Mouse (Mus musculus) liver, embryonic 11.5 days (tissue): ENCODE results near the gene Csf2rb2. TPM values are rescaled to one million over a fixed set of nuclear protein-coding genes. Genes with fewer than 3 reads are reported as not detected.
"Not testable (repeated sequence)": the region's sequence is repeated elsewhere in the genome, so short reads cannot be mapped to it uniquely, and the experiment has no call there.

Source experiments
- ATAC-seq: fragments of 200-750 bp; cut with Nextera tagmentation; replicated peaks from 2 replicates; pipeline ENCODE4 v1.8.0; 2017; ENCODE audit warnings: moderate number of reproducible peaks, mild to moderate bottlenecking, moderate TSS enrichment, moderate library complexity; ENCODE audit not compliant: low FRiP score
- DNase-seq: peaks from one replicate; pipeline ENCODE4 v3.0.0-alpha.2; 2017; ENCODE audit warnings: low spot score
- H3K27ac ChIP-seq: fragments of 300-500 bp; sonication (generic); 2 replicates; pipeline ENCODE4 v1.5.1; 2014; ENCODE audit warnings: mild to moderate bottlenecking, low read depth, low read length, control low read depth
- H3K27me3 ChIP-seq: fragments of 300-500 bp; sonication (generic); replicated peaks from 2 replicates; pipeline ENCODE4 v1.6.1; 2014; ENCODE audit warnings: low read length, mixed read lengths; ENCODE audit not compliant: control insufficient read depth, insufficient read depth
- H3K36me3 ChIP-seq: fragments of 300-500 bp; sonication (generic); 2 replicates; pipeline ENCODE4 v1.6.1; 2014; ENCODE audit warnings: mild to moderate bottlenecking, low read length, moderate library complexity, mixed read lengths; ENCODE audit not compliant: control insufficient read depth, insufficient read depth
- H3K4me1 ChIP-seq: fragments of 300-500 bp; sonication (generic); replicated peaks from 2 replicates; pipeline ENCODE4 v1.6.1; 2014; ENCODE audit warnings: low read length, mixed read lengths; ENCODE audit not compliant: control insufficient read depth, insufficient read depth
- H3K4me2 ChIP-seq: fragments of 300-500 bp; sonication (generic); 2 replicates; pipeline ENCODE4 v1.6.1; 2014; ENCODE audit warnings: mild to moderate bottlenecking, control low read depth, moderate library complexity
- H3K4me3 ChIP-seq: fragments of 300-500 bp; sonication (generic); 2 replicates; pipeline ENCODE4 v1.5.1; 2014; ENCODE audit warnings: low read depth, low read length, control low read depth
- H3K9ac ChIP-seq: fragments of 300-500 bp; sonication (generic); 2 replicates; pipeline ENCODE4 v1.6.1; 2014; ENCODE audit warnings: low read depth, low read length, control low read depth
- H3K9me3 ChIP-seq: fragments of 300-500 bp; sonication (generic); 2 replicates; pipeline ENCODE4 v1.6.1; 2016; ENCODE audit warnings: low read length, inconsistent platforms, mixed read lengths; ENCODE audit not compliant: control insufficient read depth
- WGBS: fragments of 180-500 bp; shearing (Covaris S2); extraction: QIAGEN DNeasy Blood & Tissue Kit; methylation state at CpG from one replicate; pipeline ENCODE4 v1.1.7; 2014; 5-methylcytosine and 5-hydroxymethylcytosine counted together
- polyA plus RNA-seq: library from polyadenylated mRNA; unstranded; fragments of >200 nt; fragmentation: Nextera tagmentation; extraction: Ambion mirVana; gene quantifications from 2 replicates; pipeline ENCODE4 v1.2.1, GENCODE M21; 2014

The Csf2rb2 gene
- polyA plus RNA-seq, 1 experiment from 2014 or later: 1.5 TPM

GRCm38 (mm10) chr15:78324294-78324693 lies 18.8 kb upstream of the Csf2rb2 start:
- H3K9ac ChIP-seq: no peak overlapping the region
- no peaks in the 10 kb centered on the region for H3K9me3 ChIP-seq
- no peak overlapping the region for H3K4me3 ChIP-seq
- H3K4me1 ChIP-seq: peaks cover 6% of the 10 kb centered on the region
- DNase-seq (no peak), ATAC-seq (no peak)
- H3K4me2 ChIP-seq: no peak overlapping the region
- no peaks in the 10 kb centered on the region for H3K27me3 ChIP-seq
- H3K27ac ChIP-seq: no peak overlapping the region
- no peaks in the 10 kb centered on the region for H3K36me3 ChIP-seq
- WGBS: 56% methylated on average over 2 of the region's 2 CpGs

- ATAC-seq (no peak), DNase-seq (no peak)
- Histone ChIP-seq H3K4me3 (no peak overlapping the region), H3K36me3 (no peaks in the 10 kb centered on the region), H3K9me3 (no peaks in the 10 kb centered on the region), H3K27ac (no peak overlapping the region), H3K27me3 (no peaks in the 10 kb centered on the region), H3K4me2 (no peak overlapping the region), H3K9ac (no peak overlapping the region), H3K4me1 (peaks cover 6% of the 10 kb centered on the region)
- WGBS: 55% methylated on average over 1 of the region's 1 CpGs
These were observed 17.8 kb upstream of the Csf2rb2 start for GRCm38 (mm10) chr15:78323366-78323765.

GRCm38 (mm10) chr15:78320825-78321496 lies 15.4 kb upstream of the Csf2rb2 start:
- no peaks in the 10 kb centered on the region for H3K9me3 ChIP-seq
- 9% methylated on average over 5 of the region's 5 CpGs for WGBS
- ATAC-seq: peak; percentile 52; the same call in 1 of the 2 replicates

GRCm38 (mm10) chr15:78318338-78319171 lies 13.0 kb upstream of the Csf2rb2 start:
- H3K36me3 ChIP-seq, H3K27me3 ChIP-seq, H3K4me3 ChIP-seq, DNase-seq, H3K27ac ChIP-seq, H3K9me3 ChIP-seq, H3K4me2 ChIP-seq, H3K9ac ChIP-seq, H3K4me1 ChIP-seq: not testable (repeated sequence)
- ATAC-seq: peak; percentile 75
- WGBS: 40% methylated on average over 2 of the region's 2 CpGs

More at GRCm38 (mm10) chr15:78320825-78321496, 15.4 kb upstream of the Csf2rb2 start:
- Histone ChIP-seq H3K9ac (no peak overlapping the region), H3K27ac (no peak overlapping the region), H3K4me1 (peaks cover 8% of the 10 kb centered on the region), H3K4me3 (no peak overlapping the region), H3K36me3 (no peaks in the 10 kb centered on the region), H3K27me3 (no peaks in the 10 kb centered on the region), H3K4me2 (no peak overlapping the region)
- DNase-seq: peak; percentile 66

- not testable (repeated sequence) for H3K9ac ChIP-seq, H3K4me1 ChIP-seq, H3K36me3 ChIP-seq, ATAC-seq, H3K4me3 ChIP-seq, DNase-seq, H3K9me3 ChIP-seq, H3K27ac ChIP-seq, H3K4me2 ChIP-seq
- WGBS: 82% methylated on average over 5 of the region's 5 CpGs
- H3K27me3 ChIP-seq: peaks cover 11% of the 10 kb centered on the region; the same call in 1 of the 2 replicates
These were observed 8.1 kb upstream of the Csf2rb2 start for GRCm38 (mm10) chr15:78313659-78314058.

- not testable (repeated sequence) for H3K4me3 ChIP-seq, H3K9ac ChIP-seq, H3K27ac ChIP-seq, H3K4me2 ChIP-seq, H3K9me3 ChIP-seq, H3K36me3 ChIP-seq, H3K4me1 ChIP-seq, DNase-seq
- peak; percentile 88 for ATAC-seq
- peaks cover 11% of the 10 kb centered on the region; the same call in 1 of the 2 replicates for H3K27me3 ChIP-seq
- 30% methylated on average over 4 of the region's 4 CpGs for WGBS
These were observed 7.1 kb upstream of the Csf2rb2 start for GRCm38 (mm10) chr15:78312421-78313233.

- no peak for ATAC-seq
- DNase-seq: no peak
- no peak overlapping the region for H3K4me3 ChIP-seq
- peaks cover 11% of the 10 kb centered on the region; the same call in 1 of the 2 replicates for H3K27me3 ChIP-seq
- no peaks in the 10 kb centered on the region for H3K9me3 ChIP-seq
- H3K36me3 ChIP-seq: no peaks in the 10 kb centered on the region
- 77% methylated on average over 4 of the region's 4 CpGs for WGBS
- 0 out of 2 replicates have a peak, but pooled peaks cover 3% of the 10 kb centered on the region for H3K4me1 ChIP-seq
- H3K4me2 ChIP-seq: no peak overlapping the region
- no peak overlapping the region for H3K27ac ChIP-seq
- H3K9ac ChIP-seq: no peak overlapping the region
These were observed 5.5 kb upstream of the Csf2rb2 start for GRCm38 (mm10) chr15:78310971-78311370.

GRCm38 (mm10) chr15:78309865-78310264 lies 4.3 kb upstream of the Csf2rb2 start:
- no peak for ATAC-seq
- 30% methylated on average over 5 of the region's 5 CpGs for WGBS
- peaks cover 12% of the 10 kb centered on the region for H3K27me3 ChIP-seq
- no peaks in the 10 kb centered on the region for H3K36me3 ChIP-seq
- 0 out of 2 replicates have a peak, but pooled peaks cover 3% of the 10 kb centered on the region for H3K4me1 ChIP-seq
- no peak overlapping the region for H3K27ac ChIP-seq
- DNase-seq: no peak
- H3K4me3 ChIP-seq: no peak overlapping the region
- no peaks in the 10 kb centered on the region for H3K9me3 ChIP-seq
- H3K4me2 ChIP-seq: no peak overlapping the region
- no peak overlapping the region for H3K9ac ChIP-seq
